Mouse (Mus musculus): ENCODE results near the gene Cdk14.

GRCm38 (mm10) chr5:5175611-5176010, 244.5 kb downstream of the Cdk14 start:
- TF ChIP-seq MYOG (IDR thresholded peaks at IDR 0.05; ENCODE audit: control insufficient read depth in 1 of 3, insufficient read depth in 1 of 3, insufficient read length in 2 of 3, low read depth in 2 of 3) (no peak), POLR2A (IDR thresholded peaks at IDR 0.05; ENCODE audit: insufficient read length, low read depth) (no peak), REST (IDR thresholded peaks at IDR 0.05; ENCODE audit: insufficient read depth, insufficient read length) (no peak), MYOD1 (IDR thresholded peaks at IDR 0.05; ENCODE audit: control insufficient read depth in 1 of 3, insufficient read length in 2 of 3, low read depth in 2 of 3) (no peak), USF1 (IDR thresholded peaks at IDR 0.05; ENCODE audit: low read depth) (no peak), POLR2AphosphoS2 (IDR thresholded peaks at IDR 0.05; ENCODE audit: insufficient read length, low read depth) (no peak), TCF12 (IDR thresholded peaks at IDR 0.05; ENCODE audit: insufficient read depth, poor library complexity, severe bottlenecking) (no peak), MAX (IDR thresholded peaks at IDR 0.05; ENCODE audit: low read depth) (no peak)
